Mouse (Mus musculus): Measurements from ENCODE around the gene Borcs6. TPM values are rescaled to one million over a fixed set of nuclear protein-coding genes. Genes with fewer than 3 reads are reported as not detected.

Gene Borcs6
- polyA plus RNA-seq, 1 experiment from 2014 or later: 11.0 TPM

GRCm38 (mm10) chr11:69108223-69108622 lies 48.7 kb downstream of the Borcs6 start:
- ATAC-seq (ENCODE audit: insufficient number of reproducible peaks, insufficient read depth, low FRiP score, low read depth): no peak
- Histone ChIP-seq H3K27ac (ENCODE audit: low read length) (no peak overlapping the region), H3K36me3 (ENCODE audit: control insufficient read depth, insufficient read depth, low read length) (peaks cover 54% of the 10 kb centered on the region), H3K9me3 (ENCODE audit: control insufficient read depth, low read depth, low read length) (no peaks in the 10 kb centered on the region), H3K27me3 (ENCODE audit: control insufficient read depth, insufficient read depth, low read length) (no peaks in the 10 kb centered on the region), H3K4me3 (ENCODE audit: low read depth, low read length) (no peak overlapping the region), H3K4me1 (ENCODE audit: control insufficient read depth, insufficient read depth, low read length) (no peaks in the 10 kb centered on the region), H3K9ac (replicated peaks; ENCODE audit: low read depth, low read length) (no peak overlapping the region), H3K4me2 (replicated peaks; ENCODE audit: low read depth, low read length) (no peak overlapping the region)
- WGBS: 94% methylated on average over 9 of the region's 9 CpGs

- Histone ChIP-seq H3K4me2 (replicated peaks; ENCODE audit: low read depth, low read length) (no peak overlapping the region), H3K27ac (ENCODE audit: low read length) (no peak overlapping the region)
- WGBS: 82% methylated on average over 13 of the region's 13 CpGs
Measured at GRCm38 (mm10) chr11:69109032-69109900, 49.7 kb downstream of the Borcs6 start.

DNA sequence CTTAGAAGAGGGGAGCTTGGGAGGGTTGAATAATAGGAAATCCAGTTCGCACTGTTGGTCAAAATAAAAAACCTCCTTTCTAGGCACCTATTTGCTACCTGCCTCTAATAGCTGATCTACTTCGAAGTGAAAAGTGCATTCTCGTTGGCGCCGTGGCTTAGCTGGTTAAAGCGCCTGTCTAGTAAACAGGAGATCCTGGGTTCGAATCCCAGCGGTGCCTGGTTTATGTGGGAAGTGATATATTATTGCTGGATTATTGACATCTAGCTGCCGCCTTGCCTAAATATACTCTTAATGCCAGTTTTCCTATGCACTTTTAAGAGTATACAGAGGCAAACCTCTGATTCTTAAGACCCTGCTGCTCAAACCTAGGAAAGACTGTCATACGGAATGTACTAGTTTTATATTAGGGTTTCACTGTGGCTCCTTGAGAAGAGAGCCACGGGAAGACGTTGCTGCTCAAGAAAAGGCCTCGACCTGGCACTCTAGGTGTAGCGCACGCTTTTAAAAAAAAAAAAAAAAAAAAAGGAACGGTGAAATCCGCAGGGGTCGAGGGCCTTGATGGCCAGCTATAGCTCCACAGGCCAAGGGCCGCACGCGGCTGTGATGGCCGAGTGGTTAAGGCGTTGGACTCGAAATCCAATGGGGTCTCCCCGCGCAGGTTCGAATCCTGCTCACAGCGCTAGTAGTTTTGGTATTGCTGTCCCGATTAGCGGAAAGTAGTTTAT lies 51.0 kb downstream of the Borcs6 start:
- Histone ChIP-seq H3K27ac (ENCODE audit: low read length) (peak overlapping the region; percentile 55), H3K4me2 (replicated peaks; ENCODE audit: low read depth, low read length) (peak overlapping the region; percentile 60), H3K9ac (replicated peaks; ENCODE audit: low read depth, low read length) (peak overlapping the region; percentile 25; the same call in 1 of the 2 replicates), H3K4me1 (ENCODE audit: control insufficient read depth, insufficient read depth, low read length) (no peaks in the 10 kb centered on the region), H3K36me3 (ENCODE audit: control insufficient read depth, insufficient read depth, low read length) (peaks cover 31% of the 10 kb centered on the region), H3K27me3 (ENCODE audit: control insufficient read depth, insufficient read depth, low read length) (no peaks in the 10 kb centered on the region), H3K4me3 (ENCODE audit: low read depth, low read length) (peak overlapping the region; percentile 48), H3K9me3 (ENCODE audit: control insufficient read depth, low read depth, low read length) (no peaks in the 10 kb centered on the region)
- under 1% methylated on average over 30 of the region's 30 CpGs for WGBS
- ATAC-seq (ENCODE audit: insufficient number of reproducible peaks, insufficient read depth, low FRiP score, low read depth): 0 out of 2 replicates have a peak, but pooled peaks have one; percentile 46

More at GRCm38 (mm10) chr11:69109032-69109900, 49.7 kb downstream of the Borcs6 start:
- no peak overlapping the region for H3K9ac ChIP-seq (replicated peaks; ENCODE audit: low read depth, low read length)
- H3K4me3 ChIP-seq (ENCODE audit: low read depth, low read length): no peak overlapping the region
- no peak; the same call in 1 of the 2 replicates for ATAC-seq (ENCODE audit: insufficient number of reproducible peaks, insufficient read depth, low FRiP score, low read depth)
- H3K27me3 ChIP-seq (ENCODE audit: control insufficient read depth, insufficient read depth, low read length): no peaks in the 10 kb centered on the region
- H3K9me3 ChIP-seq (ENCODE audit: control insufficient read depth, low read depth, low read length): no peaks in the 10 kb centered on the region
- H3K4me1 ChIP-seq (ENCODE audit: control insufficient read depth, insufficient read depth, low read length): no peaks in the 10 kb centered on the region
- H3K36me3 ChIP-seq (ENCODE audit: control insufficient read depth, insufficient read depth, low read length): peaks cover 43% of the 10 kb centered on the region

Other genes starting within 250 kb of the Borcs6 start
- 68.5 and 75.0 TPM in 2 replicates for gene Ndel1, start 187.9 kb upstream of the Borcs6 start, polyA plus RNA-seq (2014; fragmentation: Nextera tagmentation; extraction: Ambion mirVana)
- not detected in 2 replicates for gene Rnf222, start 171.2 kb upstream of the Borcs6 start, polyA plus RNA-seq (2014; fragmentation: Nextera tagmentation; extraction: Ambion mirVana)
- 1,222 and 1,288 TPM in 2 replicates for gene Rpl26, start 158.1 kb upstream of the Borcs6 start, polyA plus RNA-seq (2014; fragmentation: Nextera tagmentation; extraction: Ambion mirVana)
- 0.55 TPM in 1 of 2 replicates, not detected in the other for gene Odf4, start 132.6 kb upstream of the Borcs6 start, polyA plus RNA-seq (2014; fragmentation: Nextera tagmentation; extraction: Ambion mirVana)
- 10.9 and 13.0 TPM in 2 replicates for gene Arhgef15, start 102.2 kb upstream of the Borcs6 start, polyA plus RNA-seq (2014; fragmentation: Nextera tagmentation; extraction: Ambion mirVana)
- gene Slc25a35, start 91.6 kb upstream of the Borcs6 start, polyA plus RNA-seq (2014; fragmentation: Nextera tagmentation; extraction: Ambion mirVana): 4.1 and 5.4 TPM in 2 replicates
- 58.9 and 63.6 TPM in 2 replicates for gene Rangrf, start 84.5 kb upstream of the Borcs6 start, polyA plus RNA-seq (2014; fragmentation: Nextera tagmentation; extraction: Ambion mirVana)
- 31.8 and 36.6 TPM in 2 replicates for gene Pfas, start 51.3 kb upstream of the Borcs6 start, polyA plus RNA-seq (2014; fragmentation: Nextera tagmentation; extraction: Ambion mirVana)
- gene Ctc1, start 43.8 kb upstream of the Borcs6 start, polyA plus RNA-seq (2014; fragmentation: Nextera tagmentation; extraction: Ambion mirVana): 45.0 and 47.3 TPM in 2 replicates
- 147 and 153 TPM in 2 replicates for gene Aurkb, start 14.1 kb upstream of the Borcs6 start, polyA plus RNA-seq (2014; fragmentation: Nextera tagmentation; extraction: Ambion mirVana)
- 59.4 and 59.8 TPM in 2 replicates for gene Tmem107, start 11.1 kb downstream of the Borcs6 start, polyA plus RNA-seq (2014; fragmentation: Nextera tagmentation; extraction: Ambion mirVana)
- gene Vamp2, start 28.8 kb downstream of the Borcs6 start, polyA plus RNA-seq (2014; fragmentation: Nextera tagmentation; extraction: Ambion mirVana): 104 and 107 TPM in 2 replicates
- 10.5 and 15.1 TPM in 2 replicates for gene Per1, start 35.5 kb downstream of the Borcs6 start, polyA plus RNA-seq (2014; fragmentation: Nextera tagmentation; extraction: Ambion mirVana)
- gene Hes7, start 60.7 kb downstream of the Borcs6 start, polyA plus RNA-seq (2014; fragmentation: Nextera tagmentation; extraction: Ambion mirVana): 0.39 and 0.54 TPM in 2 replicates
- gene 9130213A22Rik, start 62.9 kb downstream of the Borcs6 start, polyA plus RNA-seq (2014; fragmentation: Nextera tagmentation; extraction: Ambion mirVana): 0.29 and 0.36 TPM in 2 replicates
- 0.29 and 0.49 TPM in 2 replicates for gene Aloxe3, start 66.2 kb downstream of the Borcs6 start, polyA plus RNA-seq (2014; fragmentation: Nextera tagmentation; extraction: Ambion mirVana)
- not detected in 2 replicates for gene Alox12b, start 97.3 kb downstream of the Borcs6 start, polyA plus RNA-seq (2014; fragmentation: Nextera tagmentation; extraction: Ambion mirVana)
- gene Alox8, start 138.1 kb downstream of the Borcs6 start, polyA plus RNA-seq (2014; fragmentation: Nextera tagmentation; extraction: Ambion mirVana): 0.15 TPM in 1 of 2 replicates, not detected in the other
- 0.06 TPM in 1 of 2 replicates, not detected in the other for gene Gucy2e, start 177.3 kb downstream of the Borcs6 start, polyA plus RNA-seq (2014; fragmentation: Nextera tagmentation; extraction: Ambion mirVana)

Data from stomach, embryonic 14.5 days (tissue).